Mouse (Mus musculus) bone marrow macrophage, adult 2 months (primary cell): ENCODE data around the gene Pcbp1.

Experiments used
- CTCF ChIP-seq: IDR thresholded peaks from 2 replicates; pipeline ENCODE4 v1.5.1; 2012; ENCODE audit warnings: low read depth, mild to moderate bottlenecking, low read length, moderate library complexity
- POLR2A ChIP-seq: IDR thresholded peaks from 2 replicates; pipeline ENCODE4 v1.6.1; 2012; ENCODE audit warnings: mild to moderate bottlenecking, low read depth, low read length, borderline replicate concordance

DNA sequence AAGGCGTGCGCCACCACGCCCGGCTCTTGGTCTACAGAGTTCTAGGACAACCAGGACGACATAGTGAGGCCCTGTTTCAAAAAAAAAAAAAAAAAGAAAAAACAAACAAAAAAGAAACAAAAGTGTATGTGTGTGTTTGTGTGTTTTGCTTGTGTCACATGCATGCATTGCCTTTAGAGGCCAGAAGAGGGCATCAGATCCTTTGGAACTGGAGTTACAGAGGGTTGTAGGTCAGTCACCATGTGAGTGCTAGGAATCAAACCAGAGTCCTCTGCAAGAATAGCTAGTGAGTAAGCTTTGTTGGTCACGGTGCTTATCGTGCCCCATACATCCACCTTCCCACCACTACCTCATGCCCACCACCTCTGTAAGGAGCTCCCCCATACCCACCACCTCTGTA is 31.4 kb downstream of the Pcbp1 start:
- TF ChIP-seq POLR2A (no peak), CTCF (no peak)
